Mouse (Mus musculus) midbrain, embryonic 14.5 days (tissue): Measurements from ENCODE around the gene Slc11a1. TPM values are rescaled to one million over a fixed set of nuclear protein-coding genes. Genes with fewer than 3 reads are reported as not detected.

ENCODE experiments used
- ATAC-seq: fragments of 200-750 bp; cut with Nextera tagmentation; 2 replicates; pipeline ENCODE4 v1.8.0; 2017; ENCODE audit warnings: moderate number of reproducible peaks, moderate library complexity; ENCODE audit not compliant: low FRiP score, low TSS enrichment
- DNase-seq: peaks from one replicate; pipeline ENCODE4 v3.0.0-alpha.2; 2015
- H3K27ac ChIP-seq: fragments of 300-500 bp; sonication (generic); replicated peaks from 2 replicates; pipeline ENCODE4 v1.5.1; 2014; ENCODE audit warnings: mild to moderate bottlenecking, low read depth, low read length, moderate library complexity
- H3K27me3 ChIP-seq: fragments of 300-500 bp; sonication (generic); 2 replicates; pipeline ENCODE4 v1.6.1; 2014; ENCODE audit warnings: low read length, control low read depth, mixed read lengths; ENCODE audit not compliant: control insufficient read depth, insufficient read depth
- H3K36me3 ChIP-seq: fragments of 300-500 bp; sonication (generic); 2 replicates; pipeline ENCODE4 v1.6.1; 2014; ENCODE audit warnings: low read length, control low read depth; ENCODE audit not compliant: control insufficient read depth, insufficient read depth
- H3K4me1 ChIP-seq: fragments of 300-500 bp; sonication (generic); 2 replicates; pipeline ENCODE4 v1.6.1; 2014; ENCODE audit warnings: mild to moderate bottlenecking, antibody characterized with exemption, low read length, control low read depth; ENCODE audit not compliant: control insufficient read depth, insufficient read depth
- H3K4me2 ChIP-seq: fragments of 300-500 bp; sonication (generic); 2 replicates; pipeline ENCODE4 v1.6.1; 2014; ENCODE audit warnings: mild to moderate bottlenecking, low read length, moderate library complexity
- H3K4me3 ChIP-seq: fragments of 300-500 bp; sonication (generic); replicated peaks from 2 replicates; pipeline ENCODE4 v1.5.1; 2014; ENCODE audit warnings: low read depth, low read length
- H3K9ac ChIP-seq: fragments of 300-500 bp; sonication (generic); replicated peaks from 2 replicates; pipeline ENCODE4 v1.6.1; 2014; ENCODE audit warnings: mild to moderate bottlenecking, low read length, moderate library complexity
- H3K9me3 ChIP-seq: fragments of 300-500 bp; sonication (generic); 2 replicates; pipeline ENCODE4 v1.6.1; 2016; ENCODE audit warnings: low read length, control low read depth, mixed read lengths; ENCODE audit not compliant: control insufficient read depth
- WGBS: fragments of 180-500 bp; shearing (Covaris S2); extraction: QIAGEN DNeasy Blood & Tissue Kit; methylation state at CpG from one replicate; pipeline ENCODE4 v1.1.7; 2014; 5-methylcytosine and 5-hydroxymethylcytosine counted together
- polyA plus RNA-seq: library from polyadenylated mRNA; unstranded; fragments of >200 nt; fragmentation: Nextera tagmentation; extraction: Ambion mirVana; gene quantifications from 2 replicates; pipeline ENCODE4 v1.2.1, GENCODE M21; 2014

The Slc11a1 gene
- polyA plus RNA-seq, 1 experiment from 2014 or later: 2.7 TPM

- Histone ChIP-seq H3K4me2 (peak overlapping the region; percentile 74), H3K4me3 (no peak overlapping the region; the same call in 1 of the 2 replicates), H3K4me1 (peaks cover 6% of the 10 kb centered on the region), H3K9me3 (no peaks in the 10 kb centered on the region), H3K36me3 (no peaks in the 10 kb centered on the region), H3K9ac (no peak overlapping the region), H3K27ac (no peak overlapping the region; the same call in 1 of the 2 replicates), H3K27me3 (peaks cover 8% of the 10 kb centered on the region; the same call in 1 of the 2 replicates)
- 48% methylated on average over 15 of the region's 15 CpGs for WGBS
- no peak for DNase-seq
- ATAC-seq: no peak
These were observed 12.5 kb downstream of the Slc11a1 start for GRCm38 (mm10) chr1:74387386-74387988.

- Histone ChIP-seq H3K4me1 (peaks cover 12% of the 10 kb centered on the region), H3K27ac (no peak overlapping the region), H3K4me2 (no peak overlapping the region), H3K9me3 (no peaks in the 10 kb centered on the region), H3K9ac (no peak overlapping the region), H3K36me3 (no peaks in the 10 kb centered on the region), H3K4me3 (no peak overlapping the region), H3K27me3 (peaks cover 8% of the 10 kb centered on the region; the same call in 1 of the 2 replicates)
- WGBS: 74% methylated on average over 7 of the region's 7 CpGs
- no peak for ATAC-seq
- no peak for DNase-seq
These were observed 13.5 kb downstream of the Slc11a1 start for GRCm38 (mm10) chr1:74388398-74388920.

- peak; percentile 32 for DNase-seq
- H3K4me2 ChIP-seq: peak overlapping the region; percentile 39
- H3K36me3 ChIP-seq: peaks cover 7% of the 10 kb centered on the region
- ATAC-seq: no peak
- no peak overlapping the region; the same call in 1 of the 2 replicates for H3K9ac ChIP-seq
- H3K9me3 ChIP-seq: no peaks in the 10 kb centered on the region
- peaks cover 12% of the 10 kb centered on the region for H3K4me1 ChIP-seq
- no peak overlapping the region for H3K27ac ChIP-seq
- peak overlapping the region; percentile 12; the same call in 1 of the 2 replicates for H3K4me3 ChIP-seq
- H3K27me3 ChIP-seq: peaks cover 8% of the 10 kb centered on the region; the same call in 1 of the 2 replicates
- 5% methylated on average over 29 of the region's 29 CpGs for WGBS
These were observed 14.9 kb downstream of the Slc11a1 start for GRCm38 (mm10) chr1:74389831-74390286.

- WGBS: 9% methylated on average over 21 of the region's 21 CpGs
- peaks cover 12% of the 10 kb centered on the region for H3K4me1 ChIP-seq
- no peak overlapping the region; the same call in 1 of the 2 replicates for H3K9ac ChIP-seq
- peaks cover 8% of the 10 kb centered on the region; the same call in 1 of the 2 replicates for H3K27me3 ChIP-seq
- peak overlapping the region; percentile 39 for H3K4me2 ChIP-seq
- no peak overlapping the region for H3K27ac ChIP-seq
- DNase-seq (peak; percentile 63), ATAC-seq (no peak)
- peaks cover 12% of the 10 kb centered on the region for H3K36me3 ChIP-seq
- no peaks in the 10 kb centered on the region for H3K9me3 ChIP-seq
- peak overlapping the region; percentile 96; the same call in 1 of the 2 replicates for H3K4me3 ChIP-seq
These were observed 15.4 kb downstream of the Slc11a1 start for GRCm38 (mm10) chr1:74390287-74390906.

- peak within 1 kb of the TSS; percentile 96 for H3K4me3 ChIP-seq
- peaks cover 8% of the 10 kb centered on the region; the same call in 1 of the 2 replicates for H3K27me3 ChIP-seq
- H3K4me2 ChIP-seq: peak within 1 kb of the TSS; percentile 91
- no peaks in the 10 kb centered on the region for H3K9me3 ChIP-seq
- peaks cover 12% of the 10 kb centered on the region for H3K4me1 ChIP-seq
- peak; percentile 74 for ATAC-seq
- H3K27ac ChIP-seq: peak within 1 kb of the TSS; percentile 68
- peak; percentile 98 for DNase-seq
- H3K9ac ChIP-seq: peak within 1 kb of the TSS; percentile 74
- 2% methylated on average over 51 of the region's 51 CpGs for WGBS
- peaks cover 12% of the 10 kb centered on the region for H3K36me3 ChIP-seq
These were observed 16.1 kb downstream of the Slc11a1 start, which contains the start of gene Ctdsp1 for GRCm38 (mm10) chr1:74390924-74391748. Gene Ctdsp1, plus strand, starts transcription at chr1:74391509.

GRCm38 (mm10) chr1:74391844-74392441 is 16.9 kb downstream of the Slc11a1 start:
- ATAC-seq (peak; percentile 54), DNase-seq (peak; percentile 65)
- Histone ChIP-seq H3K4me1 (peaks cover 12% of the 10 kb centered on the region), H3K4me3 (peak overlapping the region; percentile 96), H3K9me3 (no peaks in the 10 kb centered on the region), H3K27me3 (peaks cover 8% of the 10 kb centered on the region; the same call in 1 of the 2 replicates), H3K27ac (peak overlapping the region; percentile 68), H3K36me3 (peaks cover 12% of the 10 kb centered on the region), H3K4me2 (peak overlapping the region; percentile 91), H3K9ac (peak overlapping the region; percentile 74)
- 0% methylated on average over 63 of the region's 63 CpGs for WGBS

GRCm38 (mm10) chr1:74392446-74392994 is 17.5 kb downstream of the Slc11a1 start:
- Histone ChIP-seq H3K9me3 (no peaks in the 10 kb centered on the region), H3K27ac (peak overlapping the region; percentile 68; the same call in 1 of the 2 replicates), H3K4me1 (peaks cover 12% of the 10 kb centered on the region), H3K9ac (peak overlapping the region; percentile 74), H3K4me2 (peak overlapping the region; percentile 91), H3K36me3 (peaks cover 12% of the 10 kb centered on the region), H3K27me3 (peaks cover 8% of the 10 kb centered on the region; the same call in 1 of the 2 replicates), H3K4me3 (peak overlapping the region; percentile 96)
- peak; percentile 15 for DNase-seq
- WGBS: under 1% methylated on average over 16 of the region's 16 CpGs
- peak; percentile 17; the same call in 1 of the 2 replicates for ATAC-seq
